In genomic region chr10:80097275-80097674, GRCm38 (mm10) we compare ENCODE assay signal across 10 mouse cellular contexts. TPM values are rescaled to one million over a fixed set of nuclear protein-coding genes. Genes with fewer than 3 reads are reported as not detected.
DNase-seq lines count a peak whose midpoint lies in the region; ATAC-seq and TF ChIP-seq lines count a peak whose summit lies in the region.
"Had no signal": no experiment of that assay in that cellular context is flagged by ENCODE, and none has a peak within 500 bp of the region (broad histone marks: within the 10 kb centered on the region; RNA-seq: fewer than 3 reads in every experiment).

No protein-coding gene starts in this region.

- H3K4me3 ChIP-seq in embryonic facial prominence, embryonic 12.5 days = no peak overlapping the region
- H3K4me3 ChIP-seq in liver, embryonic 14.5 days (ENCODE audit: insufficient read depth in 1 of 2, low read depth in 2 of 2, low read length in 2 of 2) = no peak overlapping the region

- TF ChIP-seq CTCF in liver, embryonic 14.5 days (IDR thresholded peaks at IDR 0.05; ENCODE audit: low read depth) = no peak

- ATAC-seq in embryonic facial prominence, embryonic 12.5 days (ENCODE audit: insufficient number of reproducible peaks, insufficient read depth, low FRiP score, low TSS enrichment) = no peak
- peak; percentile 29 for ATAC-seq in liver, embryonic 14.5 days (ENCODE audit: insufficient read depth)
- ATAC-seq: forebrain, embryonic 16.5 days had no signal

- no peak overlapping the region for H3K27ac ChIP-seq in embryonic facial prominence, embryonic 12.5 days
- no peak overlapping the region for H3K27ac ChIP-seq in liver, embryonic 14.5 days

- H3K4me2 ChIP-seq in embryonic facial prominence, embryonic 12.5 days (replicated peaks) = 0 out of 2 replicates have a peak overlapping the region, but pooled peaks have one; percentile 12
- H3K4me2 ChIP-seq in liver, embryonic 14.5 days (ENCODE audit: low read depth) = peak overlapping the region; percentile 25

- peaks cover 24% of the 10 kb centered on the region for H3K4me1 ChIP-seq in embryonic facial prominence, embryonic 12.5 days
- peaks cover 38 to 50% of the 10 kb centered on the region in 2 experiments for H3K4me1 ChIP-seq in liver, embryonic 14.5 days (replicated peaks; ENCODE audit: control insufficient read depth in 2 of 2, insufficient read depth in 2 of 2, low read length in 1 of 2)

- H3K36me3 ChIP-seq in embryonic facial prominence, embryonic 12.5 days = no peaks in the 10 kb centered on the region
- no peaks in the 10 kb centered on the region for H3K36me3 ChIP-seq in liver, embryonic 14.5 days (replicated peaks; ENCODE audit: control insufficient read depth, insufficient read depth, low read depth)

- no peaks in the 10 kb centered on the region for H3K9me3 ChIP-seq in embryonic facial prominence, embryonic 12.5 days
- no peaks in the 10 kb centered on the region for H3K9me3 ChIP-seq in liver, embryonic 14.5 days (ENCODE audit: control insufficient read depth, low read length)

- no peak for TF ChIP-seq EP300 in liver, embryonic 14.5 days (IDR thresholded peaks at IDR 0.05; ENCODE audit: low read depth)

- peak; percentile 32 for DNase-seq in embryo, embryonic 11 days
- DNase-seq in embryo, embryonic 10.5 days (ENCODE audit: low spot score) = no peak
- DNase-seq in kidney, postnatal 4 days = peak; percentile 32 to 59
- DNase-seq in kidney, adult 9 months = no peak
- DNase-seq in liver, embryonic 14.5 days (ENCODE audit: low read depth in 3 of 3, low spot score in 3 of 3) = no peak
- DNase-seq in left cerebral cortex, adult 9 months (ENCODE audit: low spot score in 2 of 2) = no peak
- no peak for DNase-seq in cerebellum, adult 9-10 months
- DNase-seq: thymus, postnatal 25 days had no signal

- H3K9ac ChIP-seq in embryonic facial prominence, embryonic 12.5 days = 0 out of 2 replicates have a peak overlapping the region, but pooled peaks have one; percentile 20
- peak overlapping the region; percentile 4; the same call in 1 of the 2 replicates for H3K9ac ChIP-seq in liver, embryonic 14.5 days (replicated peaks)

- no peaks in the 10 kb centered on the region for H3K27me3 ChIP-seq in embryonic facial prominence, embryonic 12.5 days
- H3K27me3 ChIP-seq in liver, embryonic 14.5 days (ENCODE audit: control insufficient read depth, insufficient read depth, low read length) = no peaks in the 10 kb centered on the region

- 13% methylated on average over 7 of the region's 7 CpGs for WGBS in embryonic facial prominence, embryonic 12.5 days
- WGBS in liver, embryonic 14.5 days (ENCODE audit: insufficient replicate concordance) = 13% methylated on average over 7 of the region's 7 CpGs

RNA-seq across cellular contexts. Expression of gene Sbno2, which starts 8.1 kb away (rescaled TPM):
- 15.2 and 16.1 TPM in 2 replicates for polyA plus RNA-seq in embryonic facial prominence, embryonic 12.5 days (2016; fragmentation: Nextera tagmentation; extraction: Ambion mirVana)
- polyA plus RNA-seq in liver, embryonic 14.5 days (2012; rRNA removed) = 10.0 and 10.1 TPM in 2 replicates
- 6.6 and 7.6 TPM in 2 replicates for polyA plus RNA-seq in liver, embryonic 14.5 days (2014; fragmentation: Nextera tagmentation; extraction: Ambion mirVana)

RNA-seq across cellular contexts. Expression of gene Stk11, which starts 18.3 kb away (rescaled TPM):
- polyA plus RNA-seq in embryonic facial prominence, embryonic 12.5 days (2016; fragmentation: Nextera tagmentation; extraction: Ambion mirVana) = 17.2 and 18.5 TPM in 2 replicates
- 80.5 and 88.8 TPM in 2 replicates for polyA plus RNA-seq in liver, embryonic 14.5 days (2012; rRNA removed)
- 17.4 and 18.9 TPM in 2 replicates for polyA plus RNA-seq in liver, embryonic 14.5 days (2014; fragmentation: Nextera tagmentation; extraction: Ambion mirVana)

RNA-seq across cellular contexts. Expression of gene Atp5d, which starts 41.2 kb away (rescaled TPM):
- 457 and 481 TPM in 2 replicates for polyA plus RNA-seq in embryonic facial prominence, embryonic 12.5 days (2016; fragmentation: Nextera tagmentation; extraction: Ambion mirVana)
- 196 and 211 TPM in 2 replicates for polyA plus RNA-seq in liver, embryonic 14.5 days (2012; rRNA removed)
- polyA plus RNA-seq in liver, embryonic 14.5 days (2014; fragmentation: Nextera tagmentation; extraction: Ambion mirVana) = 249 and 270 TPM in 2 replicates

RNA-seq across cellular contexts. Expression of gene Cbarp, which starts 43.4 kb away (rescaled TPM):
- polyA plus RNA-seq in embryonic facial prominence, embryonic 12.5 days (2016; fragmentation: Nextera tagmentation; extraction: Ambion mirVana) = 8.4 and 8.5 TPM in 2 replicates
- polyA plus RNA-seq in liver, embryonic 14.5 days (2012; rRNA removed) = 1.8 and 2.2 TPM in 2 replicates
- polyA plus RNA-seq in liver, embryonic 14.5 days (2014; fragmentation: Nextera tagmentation; extraction: Ambion mirVana) = 0.42 and 1.1 TPM in 2 replicates

RNA-seq across cellular contexts. Expression of gene Gpx4, which starts 50.3 kb away (rescaled TPM):
- polyA plus RNA-seq in embryonic facial prominence, embryonic 12.5 days (2016; fragmentation: Nextera tagmentation; extraction: Ambion mirVana) = 475 and 505 TPM in 2 replicates
- 274 and 388 TPM in 2 replicates for polyA plus RNA-seq in liver, embryonic 14.5 days (2012; rRNA removed)
- polyA plus RNA-seq in liver, embryonic 14.5 days (2014; fragmentation: Nextera tagmentation; extraction: Ambion mirVana) = 705 and 724 TPM in 2 replicates

Comparison
In these comparisons a context has a peak if more than half of its experiments do, and no peak if none do; other contexts are left out.
1. DNase-seq: peak in embryo, embryonic 11 days (single experiment) and kidney, postnatal 4 days (2 of 2); none in embryo, embryonic 10.5 days (single experiment), kidney, adult 9 months (single experiment), liver, embryonic 14.5 days (0 of 3), left cerebral cortex, adult 9 months (0 of 2) and cerebellum, adult 9-10 months (single experiment).